Mouse (Mus musculus): Measurements from ENCODE around the gene Car5a. TPM values are rescaled to one million over a fixed set of nuclear protein-coding genes. Genes with fewer than 3 reads are reported as not detected.

Car5a gene
- 0.16 TPM in 1 of 2 replicates, not detected in the other for polyA plus RNA-seq (2014; fragmentation: Nextera tagmentation; extraction: Ambion mirVana)

GRCm38 (mm10) chr8:121944831-121945230 is at the start of gene Car5a:
Gene Car5a, minus strand, starts transcription at chr8:121944904.
- ATAC-seq (ENCODE audit: low read depth) = no peak
- H3K36me3 ChIP-seq (ENCODE audit: control insufficient read depth, insufficient read depth, low read length) = no peaks in the 10 kb centered on the region
- H3K27me3 ChIP-seq (ENCODE audit: control insufficient read depth, insufficient read depth, low read length) = no peaks in the 10 kb centered on the region
- H3K9ac ChIP-seq (replicated peaks; ENCODE audit: low read depth, low read length) = no peak within 1 kb of the TSS
- peaks cover 14% of the 10 kb centered on the region for H3K4me1 ChIP-seq (ENCODE audit: control insufficient read depth, insufficient read depth, low read length)
- H3K9me3 ChIP-seq (ENCODE audit: control insufficient read depth, low read length) = no peaks in the 10 kb centered on the region
- no peak within 1 kb of the TSS for H3K27ac ChIP-seq (ENCODE audit: low read depth, low read length)
- no peak within 1 kb of the TSS for H3K4me2 ChIP-seq (ENCODE audit: low read depth, low read length)
- no peak within 1 kb of the TSS for H3K4me3 ChIP-seq (ENCODE audit: low read depth, low read length)

- no peak for ATAC-seq (ENCODE audit: low read depth)
These were observed 48.2 kb upstream of the Car5a start for GRCm38 (mm10) chr8:121992911-121993310.

GRCm38 (mm10) chr8:121991611-121992010 is 46.9 kb upstream of the Car5a start:
- H3K36me3 ChIP-seq (ENCODE audit: control insufficient read depth, insufficient read depth, low read length) = peaks cover 12% of the 10 kb centered on the region
- H3K9ac ChIP-seq (replicated peaks; ENCODE audit: low read depth, low read length) = no peak overlapping the region
- no peaks in the 10 kb centered on the region for H3K9me3 ChIP-seq (ENCODE audit: control insufficient read depth, low read length)
- ATAC-seq (ENCODE audit: low read depth) = no peak
- 0 out of 2 replicates have a peak, but pooled peaks cover 2% of the 10 kb centered on the region for H3K4me1 ChIP-seq (ENCODE audit: control insufficient read depth, insufficient read depth, low read length)
- no peak overlapping the region for H3K4me3 ChIP-seq (ENCODE audit: low read depth, low read length)
- H3K4me2 ChIP-seq (ENCODE audit: low read depth, low read length) = no peak overlapping the region
- WGBS = 89% methylated on average over 7 of the region's 7 CpGs
- no peak overlapping the region for H3K27ac ChIP-seq (ENCODE audit: low read depth, low read length)
- no peaks in the 10 kb centered on the region for H3K27me3 ChIP-seq (ENCODE audit: control insufficient read depth, insufficient read depth, low read length)

More at GRCm38 (mm10) chr8:121992911-121993310, 48.2 kb upstream of the Car5a start:
- Histone ChIP-seq H3K9me3 (ENCODE audit: control insufficient read depth, low read length) (no peaks in the 10 kb centered on the region), H3K27ac (ENCODE audit: low read depth, low read length) (no peak overlapping the region), H3K36me3 (ENCODE audit: control insufficient read depth, insufficient read depth, low read length) (peaks cover 24% of the 10 kb centered on the region), H3K4me1 (ENCODE audit: control insufficient read depth, insufficient read depth, low read length) (0 out of 2 replicates have a peak, but pooled peaks cover 2% of the 10 kb centered on the region), H3K4me3 (ENCODE audit: low read depth, low read length) (no peak overlapping the region), H3K4me2 (ENCODE audit: low read depth, low read length) (no peak overlapping the region), H3K27me3 (ENCODE audit: control insufficient read depth, insufficient read depth, low read length) (no peaks in the 10 kb centered on the region), H3K9ac (replicated peaks; ENCODE audit: low read depth, low read length) (no peak overlapping the region)
- WGBS = 88% methylated on average over 4 of the region's 4 CpGs

- no peak for ATAC-seq (ENCODE audit: low read depth)
- H3K4me3 ChIP-seq (ENCODE audit: low read depth, low read length) = no peak overlapping the region
- no peaks in the 10 kb centered on the region for H3K27me3 ChIP-seq (ENCODE audit: control insufficient read depth, insufficient read depth, low read length)
- WGBS = 85% methylated on average over 9 of the region's 9 CpGs
- H3K36me3 ChIP-seq (ENCODE audit: control insufficient read depth, insufficient read depth, low read length) = peaks cover 12% of the 10 kb centered on the region
- H3K4me1 ChIP-seq (ENCODE audit: control insufficient read depth, insufficient read depth, low read length) = 0 out of 2 replicates have a peak, but pooled peaks cover 2% of the 10 kb centered on the region
- H3K27ac ChIP-seq (ENCODE audit: low read depth, low read length) = no peak overlapping the region
- no peaks in the 10 kb centered on the region for H3K9me3 ChIP-seq (ENCODE audit: control insufficient read depth, low read length)
- H3K4me2 ChIP-seq (ENCODE audit: low read depth, low read length) = no peak overlapping the region
- no peak overlapping the region for H3K9ac ChIP-seq (replicated peaks; ENCODE audit: low read depth, low read length)
These were observed 46.0 kb upstream of the Car5a start for GRCm38 (mm10) chr8:121990506-121991255.

GRCm38 (mm10) chr8:121987892-121988291 is 43.2 kb upstream of the Car5a start:
- no peaks in the 10 kb centered on the region for H3K27me3 ChIP-seq (ENCODE audit: control insufficient read depth, insufficient read depth, low read length)
- H3K4me2 ChIP-seq (ENCODE audit: low read depth, low read length) = no peak overlapping the region
- 93% methylated on average over 5 of the region's 5 CpGs for WGBS
- H3K9ac ChIP-seq (replicated peaks; ENCODE audit: low read depth, low read length) = no peak overlapping the region
- no peak for ATAC-seq (ENCODE audit: low read depth)
- H3K36me3 ChIP-seq (ENCODE audit: control insufficient read depth, insufficient read depth, low read length) = peaks cover 12% of the 10 kb centered on the region; the same call in 1 of the 2 replicates
- no peaks in the 10 kb centered on the region for H3K9me3 ChIP-seq (ENCODE audit: control insufficient read depth, low read length)
- no peak overlapping the region for H3K4me3 ChIP-seq (ENCODE audit: low read depth, low read length)
- no peak overlapping the region for H3K27ac ChIP-seq (ENCODE audit: low read depth, low read length)
- no peaks in the 10 kb centered on the region for H3K4me1 ChIP-seq (ENCODE audit: control insufficient read depth, insufficient read depth, low read length)

- ATAC-seq (ENCODE audit: low read depth) = no peak
- no peak overlapping the region for H3K4me3 ChIP-seq (ENCODE audit: low read depth, low read length)
- no peak overlapping the region for H3K27ac ChIP-seq (ENCODE audit: low read depth, low read length)
- WGBS = 95% methylated on average over 3 of the region's 3 CpGs
- no peaks in the 10 kb centered on the region for H3K27me3 ChIP-seq (ENCODE audit: control insufficient read depth, insufficient read depth, low read length)
- H3K4me2 ChIP-seq (ENCODE audit: low read depth, low read length) = no peak overlapping the region
- no peaks in the 10 kb centered on the region for H3K9me3 ChIP-seq (ENCODE audit: control insufficient read depth, low read length)
- no peak overlapping the region for H3K9ac ChIP-seq (replicated peaks; ENCODE audit: low read depth, low read length)
- H3K4me1 ChIP-seq (ENCODE audit: control insufficient read depth, insufficient read depth, low read length) = no peaks in the 10 kb centered on the region
- peaks cover 19% of the 10 kb centered on the region for H3K36me3 ChIP-seq (ENCODE audit: control insufficient read depth, insufficient read depth, low read length)
These were observed 41.0 kb upstream of the Car5a start for GRCm38 (mm10) chr8:121985673-121986072.

- Histone ChIP-seq H3K4me3 (ENCODE audit: low read depth, low read length) (no peak overlapping the region), H3K9me3 (ENCODE audit: control insufficient read depth, low read length) (no peaks in the 10 kb centered on the region), H3K27me3 (ENCODE audit: control insufficient read depth, insufficient read depth, low read length) (no peaks in the 10 kb centered on the region), H3K9ac (replicated peaks; ENCODE audit: low read depth, low read length) (no peak overlapping the region), H3K4me1 (ENCODE audit: control insufficient read depth, insufficient read depth, low read length) (no peaks in the 10 kb centered on the region), H3K27ac (ENCODE audit: low read depth, low read length) (no peak overlapping the region), H3K36me3 (ENCODE audit: control insufficient read depth, insufficient read depth, low read length) (peaks cover 24% of the 10 kb centered on the region), H3K4me2 (ENCODE audit: low read depth, low read length) (no peak overlapping the region)
- 55% methylated on average over 7 of the region's 7 CpGs for WGBS
- no peak for ATAC-seq (ENCODE audit: low read depth)
These were observed 36.8 kb upstream of the Car5a start for GRCm38 (mm10) chr8:121981520-121981895.

GRCm38 (mm10) chr8:121980792-121981519 is 36.3 kb upstream of the Car5a start:
- WGBS = 92% methylated on average over 11 of the region's 11 CpGs
- Histone ChIP-seq H3K4me1 (ENCODE audit: control insufficient read depth, insufficient read depth, low read length) (no peaks in the 10 kb centered on the region), H3K27me3 (ENCODE audit: control insufficient read depth, insufficient read depth, low read length) (no peaks in the 10 kb centered on the region), H3K27ac (ENCODE audit: low read depth, low read length) (no peak overlapping the region), H3K4me3 (ENCODE audit: low read depth, low read length) (no peak overlapping the region), H3K36me3 (ENCODE audit: control insufficient read depth, insufficient read depth, low read length) (peaks cover 28% of the 10 kb centered on the region), H3K9me3 (ENCODE audit: control insufficient read depth, low read length) (no peaks in the 10 kb centered on the region), H3K9ac (replicated peaks; ENCODE audit: low read depth, low read length) (no peak overlapping the region), H3K4me2 (ENCODE audit: low read depth, low read length) (no peak overlapping the region)
- no peak for ATAC-seq (ENCODE audit: low read depth)

- Histone ChIP-seq H3K9ac (replicated peaks; ENCODE audit: low read depth, low read length) (no peak overlapping the region), H3K27ac (ENCODE audit: low read depth, low read length) (no peak overlapping the region), H3K9me3 (ENCODE audit: control insufficient read depth, low read length) (no peaks in the 10 kb centered on the region), H3K4me2 (ENCODE audit: low read depth, low read length) (no peak overlapping the region), H3K27me3 (ENCODE audit: control insufficient read depth, insufficient read depth, low read length) (no peaks in the 10 kb centered on the region), H3K4me1 (ENCODE audit: control insufficient read depth, insufficient read depth, low read length) (no peaks in the 10 kb centered on the region), H3K36me3 (ENCODE audit: control insufficient read depth, insufficient read depth, low read length) (peaks cover 30% of the 10 kb centered on the region), H3K4me3 (ENCODE audit: low read depth, low read length) (no peak overlapping the region)
- ATAC-seq (ENCODE audit: low read depth) = no peak
- 95% methylated on average over 13 of the region's 13 CpGs for WGBS
These were observed 34.0 kb upstream of the Car5a start for GRCm38 (mm10) chr8:121978670-121979069.
